Mouse (Mus musculus): ENCODE data around the gene Hsd3b7. TPM values are rescaled to one million over a fixed set of nuclear protein-coding genes. Genes with fewer than 3 reads are reported as not detected.
"Not testable (repeated sequence)": the region's sequence is repeated elsewhere in the genome, so short reads cannot be mapped to it uniquely, and the experiment has no call there.

Gene Hsd3b7
- total and polyA plus RNA-seq, 2 experiments from 2014 or later = 23.3 to 47.4 TPM

DNA sequence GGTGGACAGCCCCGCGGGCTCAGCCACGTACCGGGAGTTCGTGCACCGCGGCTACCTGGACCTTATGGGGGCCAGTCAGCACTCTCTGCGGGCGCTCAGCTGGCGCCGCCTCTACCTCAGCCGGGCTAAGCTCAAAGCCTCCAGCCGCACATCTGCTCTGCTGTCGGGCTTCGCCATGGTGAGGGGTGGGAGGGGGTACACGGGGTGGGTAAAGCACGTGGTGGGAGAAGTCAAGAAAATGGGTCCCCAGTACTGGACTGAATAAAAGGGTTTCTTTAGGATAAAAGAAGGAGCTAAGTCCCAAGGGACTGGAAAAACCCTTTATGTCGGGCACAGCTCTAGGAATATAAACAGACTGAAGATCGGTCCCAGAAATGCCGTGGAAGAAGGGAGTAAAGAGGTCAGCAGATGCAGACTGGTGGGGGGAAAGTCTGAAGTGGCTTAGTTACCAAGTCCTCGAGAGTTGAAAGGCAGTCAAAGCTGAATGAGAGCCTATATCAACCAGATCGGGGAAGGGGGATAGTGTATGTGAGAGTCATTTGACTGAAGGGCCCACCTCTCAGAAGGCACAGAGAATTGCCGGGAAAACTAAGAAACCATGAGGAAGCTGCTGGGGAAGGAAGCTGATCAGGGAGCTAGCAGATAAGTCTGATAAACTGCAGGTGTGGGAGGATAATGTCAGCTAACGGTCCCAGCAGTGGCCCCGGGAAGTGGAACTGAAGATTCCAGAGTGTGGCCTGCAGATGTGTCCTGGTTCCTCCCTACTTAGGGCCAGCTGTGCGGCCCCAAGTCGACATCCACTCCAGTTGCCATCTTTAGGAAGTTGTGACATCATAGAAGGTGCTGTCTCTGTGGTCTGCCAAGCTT is 30.1 kb upstream of the Hsd3b7 start:
- peak overlapping the region; percentile 86 for H3K9ac ChIP-seq (replicated peaks; ENCODE audit: low read depth, low read length)
- TF ChIP-seq EP300 (IDR thresholded peaks at IDR 0.05; ENCODE audit: low read depth) (no peak), CTCF (IDR thresholded peaks at IDR 0.05; ENCODE audit: low read depth) (no peak)
- DNase-seq (ENCODE audit: low spot score) (no peak), ATAC-seq (ENCODE audit: insufficient read depth, low read depth) (peak; percentile 10; the same call in 1 of the 2 replicates)
- no peaks in the 10 kb centered on the region for H3K9me3 ChIP-seq (replicated peaks; ENCODE audit: control insufficient read depth, low read length)
- H3K36me3 ChIP-seq (replicated peaks; ENCODE audit: control insufficient read depth, insufficient read depth, low read length) = peaks cover 16% of the 10 kb centered on the region
- WGBS = 4% methylated on average over 27 of the region's 27 CpGs
- peak overlapping the region; percentile 69 for H3K4me3 ChIP-seq (ENCODE audit: low read depth, low read length)
- peak overlapping the region; percentile 85 for H3K27ac ChIP-seq (ENCODE audit: low read depth)
- peaks cover 12% of the 10 kb centered on the region for H3K4me1 ChIP-seq (ENCODE audit: control insufficient read depth, insufficient read depth)
- H3K4me2 ChIP-seq (ENCODE audit: low read depth, low read length) = peak overlapping the region; percentile 82
- H3K27me3 ChIP-seq (ENCODE audit: control insufficient read depth, insufficient read depth, low read length) = no peaks in the 10 kb centered on the region

DNA sequence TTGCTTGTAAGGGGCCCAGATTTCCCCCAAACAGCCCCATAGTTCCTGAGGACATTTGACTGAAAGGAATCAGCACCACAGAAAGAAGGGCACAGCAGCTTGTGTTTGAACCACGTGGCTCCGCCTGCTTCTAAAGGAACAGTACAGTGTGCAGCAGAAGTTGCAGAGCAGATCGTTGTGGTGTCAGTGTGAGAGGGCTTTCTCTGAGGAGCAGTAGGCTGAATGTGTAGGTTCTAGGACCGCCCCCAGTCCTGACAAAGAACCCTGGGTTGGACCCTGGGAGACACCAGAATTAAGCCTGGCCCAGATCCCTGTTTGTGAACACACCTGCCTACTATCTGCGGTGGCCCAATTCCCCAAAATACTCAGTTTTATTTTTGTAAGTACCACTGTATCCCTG is 29.1 kb upstream of the Hsd3b7 start:
- DNase-seq (ENCODE audit: low spot score) (no peak), ATAC-seq (ENCODE audit: insufficient read depth, low read depth) (no peak)
- peak overlapping the region; percentile 82; the same call in 1 of the 2 replicates for H3K4me2 ChIP-seq (ENCODE audit: low read depth, low read length)
- no peak overlapping the region for H3K9ac ChIP-seq (replicated peaks; ENCODE audit: low read depth, low read length)
- no peak for TF ChIP-seq CTCF (IDR thresholded peaks at IDR 0.05; ENCODE audit: low read depth)
- TF ChIP-seq EP300 (IDR thresholded peaks at IDR 0.05; ENCODE audit: low read depth) = no peak
- no peaks in the 10 kb centered on the region for H3K27me3 ChIP-seq (ENCODE audit: control insufficient read depth, insufficient read depth, low read length)
- H3K27ac ChIP-seq (ENCODE audit: low read depth) = peak overlapping the region; percentile 85; the same call in 1 of the 2 replicates
- H3K4me1 ChIP-seq (ENCODE audit: control insufficient read depth, insufficient read depth) = peaks cover 15% of the 10 kb centered on the region
- WGBS = 69% methylated on average over 5 of the region's 5 CpGs
- no peak overlapping the region for H3K4me3 ChIP-seq (ENCODE audit: low read depth, low read length)
- no peaks in the 10 kb centered on the region for H3K9me3 ChIP-seq (replicated peaks; ENCODE audit: control insufficient read depth, low read length)
- peaks cover 6% of the 10 kb centered on the region; the same call in 1 of the 2 replicates for H3K36me3 ChIP-seq (replicated peaks; ENCODE audit: control insufficient read depth, insufficient read depth, low read length)

DNA sequence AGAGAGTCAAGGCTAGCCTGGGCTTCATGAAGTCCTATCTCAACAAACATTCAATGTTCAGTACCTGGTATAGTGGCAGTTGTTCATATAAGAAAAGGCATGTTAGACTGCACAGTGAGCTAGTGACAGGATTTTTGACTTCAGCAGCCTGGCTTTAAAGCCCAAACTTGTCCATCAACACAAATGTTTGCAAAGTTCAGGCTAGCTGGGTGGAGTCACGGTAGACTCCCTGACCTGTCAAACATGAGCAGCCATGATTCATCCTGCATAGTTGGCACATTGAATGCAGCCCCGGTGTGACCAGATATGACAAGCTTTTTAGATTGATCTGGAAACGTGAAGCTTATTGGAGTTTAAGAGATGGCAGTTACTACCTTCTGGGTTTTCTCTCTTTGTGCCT is 28.3 kb upstream of the Hsd3b7 start:
- ATAC-seq (ENCODE audit: insufficient read depth, low read depth) = no peak
- 54% methylated on average over 3 of the region's 3 CpGs for WGBS

DNA sequence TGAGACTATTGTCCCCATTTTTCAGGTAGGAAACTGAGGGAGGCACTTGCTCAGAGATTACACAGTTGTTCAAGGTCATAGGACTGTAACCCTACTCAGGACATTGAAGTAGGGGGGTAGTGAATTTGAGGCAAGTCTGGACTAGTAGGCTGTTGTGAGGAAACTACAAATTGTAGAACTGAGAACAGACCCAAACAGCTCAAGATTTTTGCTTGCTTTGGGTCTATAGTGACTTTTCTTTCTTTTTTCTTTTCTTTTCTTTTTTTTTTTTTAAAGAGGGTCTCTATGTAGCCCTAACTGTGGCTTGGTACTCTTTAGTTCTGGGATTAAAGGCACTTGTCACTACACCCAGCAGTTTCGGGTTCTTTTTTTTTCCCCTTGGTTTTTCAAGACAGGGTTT is 27.8 kb upstream of the Hsd3b7 start:
- no peak overlapping the region for H3K4me3 ChIP-seq (ENCODE audit: low read depth, low read length)
- 95% methylated on average over 1 of the region's 1 CpGs for WGBS
- no peak overlapping the region for H3K27ac ChIP-seq (ENCODE audit: low read depth)
- DNase-seq (ENCODE audit: low spot score) (no peak), ATAC-seq (ENCODE audit: insufficient read depth, low read depth) (no peak)
- peaks cover 15% of the 10 kb centered on the region for H3K4me1 ChIP-seq (ENCODE audit: control insufficient read depth, insufficient read depth)
- no peak overlapping the region for H3K4me2 ChIP-seq (ENCODE audit: low read depth, low read length)
- H3K36me3 ChIP-seq (replicated peaks; ENCODE audit: control insufficient read depth, insufficient read depth, low read length) = peaks cover 5% of the 10 kb centered on the region; the same call in 1 of the 2 replicates
- TF ChIP-seq EP300 (IDR thresholded peaks at IDR 0.05; ENCODE audit: low read depth) (no peak), CTCF (IDR thresholded peaks at IDR 0.05; ENCODE audit: low read depth) (no peak)
- H3K9ac ChIP-seq (replicated peaks; ENCODE audit: low read depth, low read length) = no peak overlapping the region
- H3K9me3 ChIP-seq (replicated peaks; ENCODE audit: control insufficient read depth, low read length) = no peaks in the 10 kb centered on the region
- H3K27me3 ChIP-seq (ENCODE audit: control insufficient read depth, insufficient read depth, low read length) = no peaks in the 10 kb centered on the region

More for the DNA sequence above, 28.3 kb upstream of the Hsd3b7 start:
- H3K4me3 ChIP-seq (ENCODE audit: low read depth, low read length) = no peak overlapping the region
- H3K36me3 ChIP-seq (replicated peaks; ENCODE audit: control insufficient read depth, insufficient read depth, low read length) = peaks cover 6% of the 10 kb centered on the region; the same call in 1 of the 2 replicates
- no peak for TF ChIP-seq CTCF (IDR thresholded peaks at IDR 0.05; ENCODE audit: low read depth)
- no peak for TF ChIP-seq EP300 (IDR thresholded peaks at IDR 0.05; ENCODE audit: low read depth)
- H3K27ac ChIP-seq (ENCODE audit: low read depth) = no peak overlapping the region
- H3K9me3 ChIP-seq (replicated peaks; ENCODE audit: control insufficient read depth, low read length) = no peaks in the 10 kb centered on the region
- H3K27me3 ChIP-seq (ENCODE audit: control insufficient read depth, insufficient read depth, low read length) = no peaks in the 10 kb centered on the region
- H3K4me2 ChIP-seq (ENCODE audit: low read depth, low read length) = no peak overlapping the region
- no peak for DNase-seq (ENCODE audit: low spot score)
- no peak overlapping the region for H3K9ac ChIP-seq (replicated peaks; ENCODE audit: low read depth, low read length)
- H3K4me1 ChIP-seq (ENCODE audit: control insufficient read depth, insufficient read depth) = peaks cover 15% of the 10 kb centered on the region

GRCm38 (mm10) chr7:127773664-127774384 is 26.6 kb upstream of the Hsd3b7 start:
- peak; percentile 68 for DNase-seq (ENCODE audit: low spot score)
- Histone ChIP-seq H3K4me1 (ENCODE audit: control insufficient read depth, insufficient read depth) (peaks cover 15% of the 10 kb centered on the region), H3K9ac (replicated peaks; ENCODE audit: low read depth, low read length) (no peak overlapping the region), H3K27ac (ENCODE audit: low read depth) (no peak overlapping the region), H3K36me3 (replicated peaks; ENCODE audit: control insufficient read depth, insufficient read depth, low read length) (peaks cover 2% of the 10 kb centered on the region; the same call in 1 of the 2 replicates), H3K9me3 (replicated peaks; ENCODE audit: control insufficient read depth, low read length) (no peaks in the 10 kb centered on the region), H3K4me2 (ENCODE audit: low read depth, low read length) (no peak overlapping the region), H3K27me3 (ENCODE audit: control insufficient read depth, insufficient read depth, low read length) (no peaks in the 10 kb centered on the region), H3K4me3 (ENCODE audit: low read depth, low read length) (no peak overlapping the region)
- no peak for ATAC-seq (ENCODE audit: insufficient read depth, low read depth)
- no peak for TF ChIP-seq EP300 (IDR thresholded peaks at IDR 0.05; ENCODE audit: low read depth)
- TF ChIP-seq CTCF (IDR thresholded peaks at IDR 0.05; ENCODE audit: low read depth) = peak; percentile 68
- WGBS = 30% methylated on average over 9 of the region's 9 CpGs

GRCm38 (mm10) chr7:127775837-127776236 is 24.6 kb upstream of the Hsd3b7 start:
- Histone ChIP-seq H3K9ac (replicated peaks; ENCODE audit: low read depth, low read length) (peak overlapping the region; percentile 94; the same call in 1 of the 2 replicates), H3K27ac (ENCODE audit: low read depth) (peak overlapping the region; percentile 96), H3K36me3 (replicated peaks; ENCODE audit: control insufficient read depth, insufficient read depth, low read length) (peaks cover 22% of the 10 kb centered on the region), H3K4me3 (ENCODE audit: low read depth, low read length) (peak overlapping the region; percentile 89), H3K4me2 (ENCODE audit: low read depth, low read length) (peak overlapping the region; percentile 68)
- not testable (repeated sequence) for H3K9me3 ChIP-seq (replicated peaks; ENCODE audit: control insufficient read depth, low read length); ATAC-seq (ENCODE audit: insufficient read depth, low read depth); H3K27me3 ChIP-seq (ENCODE audit: control insufficient read depth, insufficient read depth, low read length); H3K4me1 ChIP-seq (ENCODE audit: control insufficient read depth, insufficient read depth); DNase-seq (ENCODE audit: low spot score)
- 70% methylated on average over 7 of the region's 7 CpGs for WGBS

Data from heart, postnatal 0 days (tissue).